Mouse (Mus musculus): ENCODE results near the gene Ptpn21. TPM values are rescaled to one million over a fixed set of nuclear protein-coding genes. Genes with fewer than 3 reads are reported as not detected.

The Ptpn21 gene
- total RNA-seq, 1 experiment, result 10.4 TPM

DNA sequence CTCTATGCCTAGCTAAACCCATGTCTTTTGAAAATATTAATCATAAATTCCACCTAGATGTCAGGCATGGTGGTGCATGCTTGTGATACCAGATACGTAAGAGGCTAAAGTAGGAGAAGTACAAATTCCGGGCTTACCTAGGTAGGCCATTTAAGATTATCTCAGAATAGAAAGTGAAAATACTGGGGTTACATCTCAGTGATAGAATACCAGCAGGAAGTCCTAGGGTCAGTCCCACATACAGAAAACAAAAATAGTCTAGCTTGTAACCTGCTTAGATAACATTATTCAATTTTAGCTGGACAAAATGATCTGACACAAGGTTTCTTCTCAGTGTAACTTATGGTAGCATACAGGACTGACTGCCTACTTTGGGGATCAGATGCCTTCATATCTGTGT lies 29.0 kb upstream of the Ptpn21 start:
- no peaks in the 10 kb centered on the region for H3K4me1 ChIP-seq (ENCODE audit: control insufficient read depth in 2 of 2, insufficient read depth in 2 of 2, low read length in 2 of 2, poor library complexity in 1 of 2)
- DNase-seq (ENCODE audit: low read depth, low spot score), result no peak
- peaks cover 5% of the 10 kb centered on the region for H3K36me3 ChIP-seq (ENCODE audit: control insufficient read depth, insufficient read depth, low read length, poor library complexity, severe bottlenecking)
- in situ Hi-C loops (cut with MboI; ENCODE audit: low sequenced_read_pairs in 2 of 2, unreplicated experiment in 2 of 2), result no loop called here
- H3K9me3 ChIP-seq (ENCODE audit: control insufficient read depth, insufficient read depth, low read depth, low read length), result no peaks in the 10 kb centered on the region
- H3K4me3 ChIP-seq (ENCODE audit: insufficient read depth in 1 of 2, low read depth in 1 of 2, low read length in 2 of 2, poor library complexity in 1 of 2, severe bottlenecking in 1 of 2), result no peak overlapping the region
- H3K27ac ChIP-seq (ENCODE audit: insufficient read depth, low read depth, low read length, poor library complexity, severe bottlenecking), result no peak overlapping the region
- no peak overlapping the region for H3K9ac ChIP-seq (ENCODE audit: insufficient read depth, low read depth, low read length, poor library complexity, severe bottlenecking)
- TF ChIP-seq ZNF384 (IDR thresholded peaks at IDR 0.05; ENCODE audit: low read depth, low read length), result no peak
- no peak for TF ChIP-seq CHD2 (IDR thresholded peaks at IDR 0.05; ENCODE audit: low read depth, low read length)
- TF ChIP-seq MAFK (IDR thresholded peaks at IDR 0.05; ENCODE audit: insufficient read depth, low read depth, low read length), result no peak
- TF ChIP-seq ZC3H11A (IDR thresholded peaks at IDR 0.05; ENCODE audit: borderline replicate concordance, low read depth, low read length), result no peak
- TF ChIP-seq HCFC1 (IDR thresholded peaks at IDR 0.05; ENCODE audit: borderline replicate concordance, insufficient read depth, low read length), result no peak

GRCm38 (mm10) chr12:98759700-98760099 lies 22.5 kb upstream of the Ptpn21 start:
- in situ Hi-C loops (cut with MboI; ENCODE audit: low sequenced_read_pairs in 2 of 2, unreplicated experiment in 2 of 2), result no loop called here
- DNase-seq (ENCODE audit: low read depth, low spot score), result no peak
- Histone ChIP-seq H3K4me1 (ENCODE audit: control insufficient read depth in 2 of 2, insufficient read depth in 2 of 2, low read length in 2 of 2, poor library complexity in 1 of 2) (no peaks in the 10 kb centered on the region), H3K9me3 (ENCODE audit: control insufficient read depth, insufficient read depth, low read depth, low read length) (no peaks in the 10 kb centered on the region), H3K36me3 (ENCODE audit: control insufficient read depth, insufficient read depth, low read length, poor library complexity, severe bottlenecking) (peaks cover 11% of the 10 kb centered on the region), H3K4me3 (ENCODE audit: insufficient read depth in 1 of 2, low read depth in 1 of 2, low read length in 2 of 2, poor library complexity in 1 of 2, severe bottlenecking in 1 of 2) (no peak overlapping the region), H3K9ac (ENCODE audit: insufficient read depth, low read depth, low read length, poor library complexity, severe bottlenecking) (no peak overlapping the region), H3K27ac (ENCODE audit: insufficient read depth, low read depth, low read length, poor library complexity, severe bottlenecking) (no peak overlapping the region)
- TF ChIP-seq CHD2 (IDR thresholded peaks at IDR 0.05; ENCODE audit: low read depth, low read length), result no peak
- TF ChIP-seq ZNF384 (IDR thresholded peaks at IDR 0.05; ENCODE audit: low read depth, low read length), result no peak
- TF ChIP-seq HCFC1 (IDR thresholded peaks at IDR 0.05; ENCODE audit: borderline replicate concordance, insufficient read depth, low read length), result no peak
- TF ChIP-seq ZC3H11A (IDR thresholded peaks at IDR 0.05; ENCODE audit: borderline replicate concordance, low read depth, low read length), result no peak

- H3K9ac ChIP-seq (ENCODE audit: insufficient read depth, low read depth, low read length, poor library complexity, severe bottlenecking), result no peak overlapping the region
- no peak overlapping the region for H3K27ac ChIP-seq (ENCODE audit: insufficient read depth, low read depth, low read length, poor library complexity, severe bottlenecking)
- no peak overlapping the region for H3K4me3 ChIP-seq (ENCODE audit: insufficient read depth in 1 of 2, low read depth in 1 of 2, low read length in 2 of 2, poor library complexity in 1 of 2, severe bottlenecking in 1 of 2)
- in situ Hi-C loops (cut with MboI; ENCODE audit: low sequenced_read_pairs in 2 of 2, unreplicated experiment in 2 of 2), result no loop called here
- H3K36me3 ChIP-seq (ENCODE audit: control insufficient read depth, insufficient read depth, low read length, poor library complexity, severe bottlenecking), result peaks cover 12% of the 10 kb centered on the region
- H3K9me3 ChIP-seq (ENCODE audit: control insufficient read depth, insufficient read depth, low read depth, low read length), result no peaks in the 10 kb centered on the region
- no peaks in the 10 kb centered on the region for H3K4me1 ChIP-seq (ENCODE audit: control insufficient read depth in 2 of 2, insufficient read depth in 2 of 2, low read length in 2 of 2, poor library complexity in 1 of 2)
- TF ChIP-seq MAFK (IDR thresholded peaks at IDR 0.05; ENCODE audit: insufficient read depth, low read depth, low read length) (no peak), ZC3H11A (IDR thresholded peaks at IDR 0.05; ENCODE audit: borderline replicate concordance, low read depth, low read length) (no peak), ZNF384 (IDR thresholded peaks at IDR 0.05; ENCODE audit: low read depth, low read length) (no peak), CHD2 (IDR thresholded peaks at IDR 0.05; ENCODE audit: low read depth, low read length) (no peak), HCFC1 (IDR thresholded peaks at IDR 0.05; ENCODE audit: borderline replicate concordance, insufficient read depth, low read length) (no peak)
- DNase-seq (ENCODE audit: low read depth, low spot score), result no peak
Observed at GRCm38 (mm10) chr12:98757636-98758035, 20.4 kb upstream of the Ptpn21 start.

DNA sequence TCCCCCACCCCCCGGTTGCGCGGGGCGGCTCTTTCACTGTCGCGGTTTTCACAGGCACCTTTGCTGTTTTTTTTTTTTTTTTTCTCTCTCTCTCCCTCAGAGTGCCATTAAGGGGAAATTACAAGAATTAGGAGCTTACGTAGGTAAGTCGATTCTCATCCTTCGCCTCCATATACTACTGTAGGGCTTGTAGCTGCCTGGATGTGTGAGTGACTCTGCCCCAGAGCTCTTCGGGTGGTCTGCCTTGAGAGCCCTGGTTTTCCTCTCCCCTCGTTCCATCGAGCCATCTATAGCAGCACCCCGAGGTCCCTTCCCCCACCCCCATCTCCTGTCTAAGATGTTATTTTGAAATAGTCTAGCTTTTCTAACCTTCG lies 10.2 kb upstream of the Ptpn21 start:
- Histone ChIP-seq H3K9ac (ENCODE audit: insufficient read depth, low read depth, low read length, poor library complexity, severe bottlenecking) (peak overlapping the region; percentile 92), H3K9me3 (ENCODE audit: control insufficient read depth, insufficient read depth, low read depth, low read length) (no peaks in the 10 kb centered on the region), H3K4me3 (ENCODE audit: insufficient read depth in 1 of 2, low read depth in 1 of 2, low read length in 2 of 2, poor library complexity in 1 of 2, severe bottlenecking in 1 of 2) (peak overlapping the region; percentile 95 to 97), H3K27ac (ENCODE audit: insufficient read depth, low read depth, low read length, poor library complexity, severe bottlenecking) (peak overlapping the region; percentile 76; the same call in 1 of the 2 replicates), H3K36me3 (ENCODE audit: control insufficient read depth, insufficient read depth, low read length, poor library complexity, severe bottlenecking) (no peaks in the 10 kb centered on the region), H3K4me1 (ENCODE audit: control insufficient read depth in 2 of 2, insufficient read depth in 2 of 2, low read length in 2 of 2, poor library complexity in 1 of 2) (no peaks in the 10 kb centered on the region)
- DNase-seq (ENCODE audit: low read depth, low spot score), result no peak
- TF ChIP-seq ZNF384 (IDR thresholded peaks at IDR 0.05; ENCODE audit: low read depth, low read length) (peak; percentile 72), ZC3H11A (IDR thresholded peaks at IDR 0.05; ENCODE audit: borderline replicate concordance, low read depth, low read length) (no peak)
- in situ Hi-C loops (cut with MboI; ENCODE audit: low sequenced_read_pairs in 2 of 2, unreplicated experiment in 2 of 2), result no loop called here

DNA sequence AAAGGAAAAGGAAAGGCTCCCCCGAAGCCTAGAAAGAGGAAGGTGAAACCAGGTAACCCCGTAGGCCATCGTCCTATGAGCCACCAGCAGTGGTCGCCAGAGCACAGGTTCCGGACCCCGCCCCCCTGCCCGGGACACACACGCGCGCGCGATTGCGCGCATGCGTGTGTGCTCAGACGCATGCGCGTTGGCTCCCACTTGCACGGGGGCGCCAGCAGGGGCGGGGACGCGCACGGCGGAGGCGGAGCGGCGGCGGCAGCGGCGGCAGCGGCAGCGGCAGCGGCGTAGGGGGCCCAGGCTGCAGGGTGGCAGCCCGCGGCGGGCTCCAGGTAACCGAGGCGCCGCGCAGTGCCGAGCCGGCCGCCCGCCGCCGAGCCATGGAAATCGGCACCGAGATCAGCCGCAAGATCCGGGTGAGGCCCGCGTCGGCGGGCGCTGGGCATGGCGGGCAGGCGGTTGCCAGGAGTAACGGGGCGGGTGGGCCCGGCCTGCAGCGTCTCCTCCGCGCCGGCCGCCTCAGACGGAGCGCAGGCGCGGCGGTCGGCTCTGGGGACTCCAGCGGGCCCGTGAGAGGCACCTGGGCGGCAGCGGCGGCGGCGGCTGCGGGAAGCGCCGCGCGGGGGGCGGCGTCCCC lies 9.7 kb upstream of the Ptpn21 start, which contains the start of gene Zc3h14:
Gene Zc3h14 (plus strand): TSS at position 219 of the 634 bp plus-strand sequence.
- in situ Hi-C loops (cut with MboI; ENCODE audit: low sequenced_read_pairs in 2 of 2, unreplicated experiment in 2 of 2), result no loop called here

More for the DNA sequence above, 9.7 kb upstream of the Ptpn21 start, which contains the start of gene Zc3h14:
- Histone ChIP-seq H3K9me3 (ENCODE audit: control insufficient read depth, insufficient read depth, low read depth, low read length) (no peaks in the 10 kb centered on the region), H3K36me3 (ENCODE audit: control insufficient read depth, insufficient read depth, low read length, poor library complexity, severe bottlenecking) (no peaks in the 10 kb centered on the region), H3K4me3 (ENCODE audit: insufficient read depth in 1 of 2, low read depth in 1 of 2, low read length in 2 of 2, poor library complexity in 1 of 2, severe bottlenecking in 1 of 2) (peak within 1 kb of the TSS; percentile 95 to 97), H3K9ac (ENCODE audit: insufficient read depth, low read depth, low read length, poor library complexity, severe bottlenecking) (peak within 1 kb of the TSS; percentile 92), H3K4me1 (ENCODE audit: control insufficient read depth in 2 of 2, insufficient read depth in 2 of 2, low read length in 2 of 2, poor library complexity in 1 of 2) (no peaks in the 10 kb centered on the region), H3K27ac (ENCODE audit: insufficient read depth, low read depth, low read length, poor library complexity, severe bottlenecking) (peak within 1 kb of the TSS; percentile 76)
- TF ChIP-seq ZNF384 (IDR thresholded peaks at IDR 0.05; ENCODE audit: low read depth, low read length) (no peak), MAFK (IDR thresholded peaks at IDR 0.05; ENCODE audit: insufficient read depth, low read depth, low read length) (no peak), HCFC1 (IDR thresholded peaks at IDR 0.05; ENCODE audit: borderline replicate concordance, insufficient read depth, low read length) (no peak), ZC3H11A (IDR thresholded peaks at IDR 0.05; ENCODE audit: borderline replicate concordance, low read depth, low read length) (no peak), CHD2 (IDR thresholded peaks at IDR 0.05; ENCODE audit: low read depth, low read length) (no peak)
- peak; percentile 85 for DNase-seq (ENCODE audit: low read depth, low spot score)
